Mouse (Mus musculus): ENCODE measurements around the gene Duoxa1. TPM values are rescaled to one million over a fixed set of nuclear protein-coding genes. Genes with fewer than 3 reads are reported as not detected.
A peak's percentile ranks its signal among the peaks of the same experiment; 100 is the strongest.

Gene Duoxa1
- not detected in 2 replicates for polyA plus RNA-seq (2014; fragmentation: Nextera tagmentation; extraction: Ambion mirVana)

- peaks cover 22% of the 10 kb centered on the region for H3K27me3 ChIP-seq (ENCODE audit: control insufficient read depth, insufficient read depth, low read length)
- no peak within 1 kb of the TSS for H3K27ac ChIP-seq (ENCODE audit: low read depth, low read length)
- H3K9ac ChIP-seq (ENCODE audit: low read length): no peak within 1 kb of the TSS
- H3K4me1 ChIP-seq (ENCODE audit: control insufficient read depth, insufficient read depth, low read length): no peaks in the 10 kb centered on the region
- no peaks in the 10 kb centered on the region for H3K36me3 ChIP-seq (ENCODE audit: control insufficient read depth, insufficient read depth, low read length)
- ATAC-seq (ENCODE audit: insufficient read depth, low FRiP score, low TSS enrichment) (no peak), DNase-seq (ENCODE audit: low spot score) (no peak)
- no peaks in the 10 kb centered on the region for H3K9me3 ChIP-seq (ENCODE audit: control insufficient read depth, low read length)
- H3K4me3 ChIP-seq (ENCODE audit: low read depth, low read length): peak within 1 kb of the TSS; percentile 6
- WGBS: 4% methylated on average over 24 of the region's 24 CpGs
- peak within 1 kb of the TSS; percentile 9; the same call in 1 of the 2 replicates for H3K4me2 ChIP-seq (ENCODE audit: low read depth)
Measured at GRCm38 (mm10) chr2:122313536-122313935, at the start of gene Duoxa1. TSS of gene Duoxa1 (minus strand) at chr2:122313730.

GRCm38 (mm10) chr2:122362622-122363523, 49.3 kb upstream of the Duoxa1 start:
- H3K9ac ChIP-seq (ENCODE audit: low read length): no peak overlapping the region
- no peak overlapping the region for H3K4me3 ChIP-seq (ENCODE audit: low read depth, low read length)
- H3K27me3 ChIP-seq (ENCODE audit: control insufficient read depth, insufficient read depth, low read length): no peaks in the 10 kb centered on the region
- no peak for DNase-seq (ENCODE audit: low spot score)
- 75% methylated on average over 13 of the region's 13 CpGs for WGBS
- no peak overlapping the region for H3K27ac ChIP-seq (ENCODE audit: low read depth, low read length)
- H3K4me1 ChIP-seq (ENCODE audit: control insufficient read depth, insufficient read depth, low read length): peaks cover 19% of the 10 kb centered on the region
- no peak for ATAC-seq (ENCODE audit: insufficient read depth, low FRiP score, low TSS enrichment)
- H3K4me2 ChIP-seq (ENCODE audit: low read depth): no peak overlapping the region
- peaks cover 4% of the 10 kb centered on the region; the same call in 1 of the 2 replicates for H3K36me3 ChIP-seq (ENCODE audit: control insufficient read depth, insufficient read depth, low read length)
- H3K9me3 ChIP-seq (ENCODE audit: control insufficient read depth, low read length): no peaks in the 10 kb centered on the region

GRCm38 (mm10) chr2:122361868-122362621, 48.5 kb upstream of the Duoxa1 start:
- no peak for ATAC-seq (ENCODE audit: insufficient read depth, low FRiP score, low TSS enrichment)
- WGBS: 57% methylated on average over 10 of the region's 10 CpGs
- no peak overlapping the region for H3K9ac ChIP-seq (ENCODE audit: low read length)
- no peak overlapping the region for H3K4me2 ChIP-seq (ENCODE audit: low read depth)
- H3K9me3 ChIP-seq (ENCODE audit: control insufficient read depth, low read length): no peaks in the 10 kb centered on the region
- peaks cover 4% of the 10 kb centered on the region; the same call in 1 of the 2 replicates for H3K36me3 ChIP-seq (ENCODE audit: control insufficient read depth, insufficient read depth, low read length)
- H3K27ac ChIP-seq (ENCODE audit: low read depth, low read length): no peak overlapping the region
- H3K4me3 ChIP-seq (ENCODE audit: low read depth, low read length): no peak overlapping the region
- H3K4me1 ChIP-seq (ENCODE audit: control insufficient read depth, insufficient read depth, low read length): peaks cover 14% of the 10 kb centered on the region
- no peaks in the 10 kb centered on the region for H3K27me3 ChIP-seq (ENCODE audit: control insufficient read depth, insufficient read depth, low read length)
- DNase-seq (ENCODE audit: low spot score): no peak

DNA sequence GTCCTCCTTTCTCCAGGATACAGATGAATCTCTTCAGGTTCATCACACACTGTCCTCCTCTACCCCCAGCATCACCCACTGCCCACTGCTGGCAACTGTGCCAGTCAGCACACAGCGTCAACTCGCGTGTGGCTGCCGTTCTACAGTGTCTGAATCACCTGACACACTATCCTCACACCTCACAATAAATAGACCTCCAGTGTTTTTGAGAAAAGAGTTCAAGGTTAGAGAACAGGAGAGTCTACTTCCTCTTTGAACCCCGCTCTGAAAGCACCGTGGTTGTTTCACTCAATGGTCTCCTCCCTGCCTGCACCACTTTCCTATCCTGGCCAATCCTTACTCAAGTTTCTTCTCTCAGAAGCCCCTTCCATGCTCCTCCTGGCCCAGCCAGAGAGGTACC, 47.7 kb upstream of the Duoxa1 start:
- H3K27ac ChIP-seq (ENCODE audit: low read depth, low read length): no peak overlapping the region
- DNase-seq (ENCODE audit: low spot score) (no peak), ATAC-seq (ENCODE audit: insufficient read depth, low FRiP score, low TSS enrichment) (no peak)
- H3K9me3 ChIP-seq (ENCODE audit: control insufficient read depth, low read length): no peaks in the 10 kb centered on the region
- no peak overlapping the region for H3K9ac ChIP-seq (ENCODE audit: low read length)
- H3K4me1 ChIP-seq (ENCODE audit: control insufficient read depth, insufficient read depth, low read length): peaks cover 5% of the 10 kb centered on the region
- H3K4me3 ChIP-seq (ENCODE audit: low read depth, low read length): no peak overlapping the region
- no peaks in the 10 kb centered on the region for H3K27me3 ChIP-seq (ENCODE audit: control insufficient read depth, insufficient read depth, low read length)
- 91% methylated on average over 6 of the region's 6 CpGs for WGBS
- H3K4me2 ChIP-seq (ENCODE audit: low read depth): no peak overlapping the region
- H3K36me3 ChIP-seq (ENCODE audit: control insufficient read depth, insufficient read depth, low read length): peaks cover 4% of the 10 kb centered on the region; the same call in 1 of the 2 replicates

DNA sequence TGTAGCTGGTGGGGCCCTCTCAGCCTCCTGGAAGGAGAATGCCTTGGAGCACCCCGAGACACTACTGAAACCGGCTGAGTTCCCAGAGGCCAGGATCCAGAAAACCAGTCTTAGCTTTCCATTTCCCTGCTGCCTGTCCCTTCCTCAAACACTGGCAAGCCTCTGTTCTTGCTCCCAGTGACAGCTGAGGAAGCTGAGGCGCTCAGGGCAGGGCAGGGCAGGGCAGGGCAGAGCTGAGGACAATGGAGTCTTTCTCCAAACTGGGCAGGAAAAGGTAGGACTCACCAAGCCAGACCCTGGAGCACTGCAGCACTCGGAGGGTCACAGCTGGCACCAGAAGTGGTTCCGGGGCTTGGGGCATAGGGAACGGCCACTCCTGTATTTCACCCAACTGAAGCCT, 46.8 kb upstream of the Duoxa1 start:
- 78% methylated on average over 6 of the region's 6 CpGs for WGBS
- Histone ChIP-seq H3K4me2 (ENCODE audit: low read depth) (no peak overlapping the region), H3K27ac (ENCODE audit: low read depth, low read length) (no peak overlapping the region), H3K4me1 (ENCODE audit: control insufficient read depth, insufficient read depth, low read length) (0 out of 2 replicates have a peak, but pooled peaks cover 3% of the 10 kb centered on the region), H3K4me3 (ENCODE audit: low read depth, low read length) (no peak overlapping the region), H3K9me3 (ENCODE audit: control insufficient read depth, low read length) (no peaks in the 10 kb centered on the region), H3K36me3 (ENCODE audit: control insufficient read depth, insufficient read depth, low read length) (peaks cover 4% of the 10 kb centered on the region), H3K9ac (ENCODE audit: low read length) (no peak overlapping the region), H3K27me3 (ENCODE audit: control insufficient read depth, insufficient read depth, low read length) (no peaks in the 10 kb centered on the region)
- no peak for ATAC-seq (ENCODE audit: insufficient read depth, low FRiP score, low TSS enrichment)
- DNase-seq (ENCODE audit: low spot score): no peak

DNA sequence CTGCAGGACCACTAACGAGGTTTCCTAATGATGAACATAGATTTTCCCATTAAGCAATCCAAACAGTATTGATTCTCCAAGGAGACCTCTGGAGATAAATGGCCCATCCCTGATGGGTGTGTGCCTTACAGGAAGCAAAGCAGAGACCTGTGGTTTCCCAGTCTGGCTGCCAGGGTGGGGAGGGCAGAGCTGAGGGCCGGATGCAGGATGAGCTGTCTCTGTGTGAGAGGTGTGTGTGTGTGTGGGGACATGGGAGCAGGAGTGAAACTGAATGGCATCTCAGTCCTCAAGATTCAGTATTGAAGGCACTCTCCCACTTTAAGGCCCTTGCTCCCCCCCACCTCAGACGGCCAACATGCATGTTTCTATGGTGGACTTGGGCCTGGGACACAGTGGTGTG, 42.7 kb upstream of the Duoxa1 start:
- peaks cover 18% of the 10 kb centered on the region for H3K4me1 ChIP-seq (ENCODE audit: control insufficient read depth, insufficient read depth, low read length)
- 89% methylated on average over 3 of the region's 3 CpGs for whole genome bisulfite sequencing
- no peaks in the 10 kb centered on the region; the same call in 1 of the 2 replicates for H3K36me3 ChIP-seq (ENCODE audit: control insufficient read depth, insufficient read depth, low read length)

GRCm38 (mm10) chr2:122355389-122355788, 41.9 kb upstream of the Duoxa1 start:
- Histone ChIP-seq H3K9me3 (ENCODE audit: control insufficient read depth, low read length) (no peaks in the 10 kb centered on the region), H3K4me2 (ENCODE audit: low read depth) (no peak overlapping the region), H3K36me3 (ENCODE audit: control insufficient read depth, insufficient read depth, low read length) (no peaks in the 10 kb centered on the region; the same call in 1 of the 2 replicates), H3K27me3 (ENCODE audit: control insufficient read depth, insufficient read depth, low read length) (no peaks in the 10 kb centered on the region), H3K27ac (ENCODE audit: low read depth, low read length) (no peak overlapping the region), H3K4me1 (ENCODE audit: control insufficient read depth, insufficient read depth, low read length) (peaks cover 21% of the 10 kb centered on the region), H3K9ac (ENCODE audit: low read length) (no peak overlapping the region), H3K4me3 (ENCODE audit: low read depth, low read length) (no peak overlapping the region)
- ATAC-seq (ENCODE audit: insufficient read depth, low FRiP score, low TSS enrichment): no peak
- DNase-seq (ENCODE audit: low spot score): no peak
- 84% methylated on average over 5 of the region's 5 CpGs for WGBS

More for the DNA sequence above, 42.7 kb upstream of the Duoxa1 start:
- no peak overlapping the region for H3K4me2 ChIP-seq (ENCODE audit: low read depth)
- no peaks in the 10 kb centered on the region for H3K9me3 ChIP-seq (ENCODE audit: control insufficient read depth, low read length)
- no peak overlapping the region for H3K9ac ChIP-seq (ENCODE audit: low read length)
- DNase-seq (ENCODE audit: low spot score) (no peak), ATAC-seq (ENCODE audit: insufficient read depth, low FRiP score, low TSS enrichment) (no peak)
- H3K4me3 ChIP-seq (ENCODE audit: low read depth, low read length): no peak overlapping the region
- no peaks in the 10 kb centered on the region for H3K27me3 ChIP-seq (ENCODE audit: control insufficient read depth, insufficient read depth, low read length)
- H3K27ac ChIP-seq (ENCODE audit: low read depth, low read length): no peak overlapping the region

DNA sequence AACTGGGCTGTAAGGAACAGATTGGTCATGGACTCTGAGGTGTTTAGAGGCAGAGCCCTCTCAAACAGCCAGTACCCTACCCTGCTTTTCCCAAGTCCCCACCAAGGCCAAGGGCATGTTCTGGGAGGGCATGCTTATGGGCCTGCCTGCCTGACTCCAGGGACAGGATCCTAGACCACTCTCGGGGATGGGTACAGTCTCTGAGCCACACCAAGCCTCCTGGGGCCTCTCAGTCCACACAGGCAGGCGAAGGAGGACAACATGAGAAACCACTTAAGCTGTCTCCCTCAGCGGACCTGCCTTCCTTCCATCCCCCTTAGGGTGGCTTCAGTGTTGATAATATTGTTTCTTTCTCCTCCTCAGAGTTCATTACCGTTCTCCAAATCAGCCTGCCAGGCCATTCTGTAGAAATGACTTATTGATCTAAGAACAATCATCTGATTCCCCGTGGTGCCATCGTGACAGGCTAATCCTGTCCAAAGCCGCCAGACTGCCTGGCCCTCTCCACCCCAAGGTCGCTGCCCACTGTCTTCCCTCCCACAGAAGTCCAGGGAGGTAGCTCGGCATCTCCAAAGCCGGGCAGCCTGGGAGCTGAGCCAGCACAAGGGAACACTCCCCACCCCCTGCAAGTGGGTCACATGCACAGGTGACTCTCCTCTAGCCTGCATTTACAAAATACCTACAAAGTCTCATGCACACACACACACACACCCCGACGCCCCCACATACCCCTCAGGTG, 40.8 kb upstream of the Duoxa1 start:
- no peak overlapping the region for H3K4me3 ChIP-seq (ENCODE audit: low read depth, low read length)
- DNase-seq (ENCODE audit: low spot score) (no peak), ATAC-seq (ENCODE audit: insufficient read depth, low FRiP score, low TSS enrichment) (no peak)
- no peaks in the 10 kb centered on the region for H3K9me3 ChIP-seq (ENCODE audit: control insufficient read depth, low read length)
- 70% methylated on average over 12 of the region's 12 CpGs for WGBS
- H3K36me3 ChIP-seq (ENCODE audit: control insufficient read depth, insufficient read depth, low read length): no peaks in the 10 kb centered on the region; the same call in 1 of the 2 replicates
- no peak overlapping the region for H3K4me2 ChIP-seq (ENCODE audit: low read depth)
- peak overlapping the region; percentile 34; the same call in 1 of the 2 replicates for H3K27ac ChIP-seq (ENCODE audit: low read depth, low read length)
- no peaks in the 10 kb centered on the region for H3K27me3 ChIP-seq (ENCODE audit: control insufficient read depth, insufficient read depth, low read length)
- peak overlapping the region; percentile 18; the same call in 1 of the 2 replicates for H3K9ac ChIP-seq (ENCODE audit: low read length)
- H3K4me1 ChIP-seq (ENCODE audit: control insufficient read depth, insufficient read depth, low read length): peaks cover 26% of the 10 kb centered on the region
